Mouse (Mus musculus): ENCODE data around the gene Ucp2. TPM values are rescaled to one million over a fixed set of nuclear protein-coding genes. Genes with fewer than 3 reads are reported as not detected.

Ucp2 gene
- polyA plus RNA-seq, 1 experiment: 1,592 TPM

GRCm38 (mm10) chr7:100493484-100494414 lies 612 bp downstream of the Ucp2 start:
- Histone ChIP-seq H3K4me1 (ENCODE audit: control insufficient read depth, insufficient read depth, low read length) (peaks cover 26% of the 10 kb centered on the region), H3K27ac (ENCODE audit: insufficient read depth, low read depth, low read length) (peak overlapping the region; percentile 97), H3K4me3 (ENCODE audit: insufficient read depth, low read length) (peak overlapping the region; percentile 65)
- TF ChIP-seq POLR2A (IDR thresholded peaks at IDR 0.05; ENCODE audit: borderline replicate concordance, low read depth, low read length) (no peak), CTCF (IDR thresholded peaks at IDR 0.05; ENCODE audit: low read depth, low read length) (no peak)

DNA sequence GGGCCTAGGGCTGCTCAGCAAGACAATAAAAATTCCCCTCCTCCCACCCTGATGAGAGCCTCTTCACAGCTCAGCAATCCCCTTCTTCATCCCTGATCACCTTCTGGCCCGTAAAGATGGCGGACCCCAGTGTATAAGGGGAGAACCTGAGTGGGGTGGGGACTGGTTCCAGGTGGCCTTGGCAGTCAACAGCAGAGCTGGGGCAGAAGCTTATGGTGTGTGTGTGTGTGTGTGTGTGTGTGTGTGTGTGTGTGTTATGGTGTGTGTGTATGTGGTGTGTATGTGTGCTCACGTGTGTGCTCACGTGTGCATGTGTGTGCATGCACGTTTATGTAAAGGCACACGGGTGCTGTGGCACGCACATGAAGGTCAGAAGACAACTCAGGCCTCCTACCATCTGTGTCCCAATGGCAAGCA lies 1.3 kb downstream of the Ucp2 start:
- TF ChIP-seq CTCF (IDR thresholded peaks at IDR 0.05; ENCODE audit: low read depth, low read length) (no peak), POLR2A (IDR thresholded peaks at IDR 0.05; ENCODE audit: borderline replicate concordance, low read depth, low read length) (no peak)
- Histone ChIP-seq H3K4me3 (ENCODE audit: insufficient read depth, low read length) (peak overlapping the region; percentile 65), H3K27ac (ENCODE audit: insufficient read depth, low read depth, low read length) (peak overlapping the region; percentile 97), H3K4me1 (ENCODE audit: control insufficient read depth, insufficient read depth, low read length) (peaks cover 29% of the 10 kb centered on the region)

- TF ChIP-seq POLR2A (IDR thresholded peaks at IDR 0.05; ENCODE audit: borderline replicate concordance, low read depth, low read length) (no peak), CTCF (IDR thresholded peaks at IDR 0.05; ENCODE audit: low read depth, low read length) (no peak)
- H3K4me1 ChIP-seq (ENCODE audit: control insufficient read depth, insufficient read depth, low read length): peaks cover 33% of the 10 kb centered on the region
- H3K4me3 ChIP-seq (ENCODE audit: insufficient read depth, low read length): peak overlapping the region; percentile 65
- H3K27ac ChIP-seq (ENCODE audit: insufficient read depth, low read depth, low read length): peak overlapping the region; percentile 97
Observed at GRCm38 (mm10) chr7:100495042-100495441, 1.9 kb downstream of the Ucp2 start.

- Histone ChIP-seq H3K27ac (ENCODE audit: insufficient read depth, low read depth, low read length) (peak overlapping the region; percentile 97), H3K4me1 (ENCODE audit: control insufficient read depth, insufficient read depth, low read length) (peaks cover 33% of the 10 kb centered on the region), H3K4me3 (ENCODE audit: insufficient read depth, low read length) (peak overlapping the region; percentile 65)
- TF ChIP-seq CTCF (IDR thresholded peaks at IDR 0.05; ENCODE audit: low read depth, low read length) (no peak), POLR2A (IDR thresholded peaks at IDR 0.05; ENCODE audit: borderline replicate concordance, low read depth, low read length) (no peak)
Observed at GRCm38 (mm10) chr7:100495581-100496251, 2.6 kb downstream of the Ucp2 start.

DNA sequence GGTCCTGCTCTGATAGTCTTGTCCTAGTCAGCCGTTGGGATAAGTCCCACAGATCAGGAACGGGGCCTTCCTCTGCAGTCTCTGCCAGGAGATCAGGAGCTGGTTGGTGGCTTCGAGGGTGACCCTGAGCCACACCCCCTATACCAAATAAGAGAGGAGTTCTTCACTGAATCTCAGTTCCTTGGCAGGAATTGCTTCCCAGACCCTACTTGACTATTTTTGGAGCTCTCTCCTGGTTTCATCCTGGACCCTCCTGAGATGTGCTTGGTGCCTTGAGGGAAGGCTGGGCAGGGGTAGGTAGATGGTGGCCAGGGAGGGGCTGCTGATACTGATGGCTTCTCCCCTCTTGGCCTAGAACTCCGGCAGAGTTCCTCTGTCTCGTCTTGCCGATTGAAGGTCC lies 3.2 kb downstream of the Ucp2 start:
- peak overlapping the region; percentile 61 for H3K4me3 ChIP-seq (ENCODE audit: insufficient read depth, low read length)
- TF ChIP-seq POLR2A (IDR thresholded peaks at IDR 0.05; ENCODE audit: borderline replicate concordance, low read depth, low read length) (no peak), CTCF (IDR thresholded peaks at IDR 0.05; ENCODE audit: low read depth, low read length) (no peak)
- peak overlapping the region; percentile 95 for H3K27ac ChIP-seq (ENCODE audit: insufficient read depth, low read depth, low read length)
- H3K4me1 ChIP-seq (ENCODE audit: control insufficient read depth, insufficient read depth, low read length): peaks cover 33% of the 10 kb centered on the region

DNA sequence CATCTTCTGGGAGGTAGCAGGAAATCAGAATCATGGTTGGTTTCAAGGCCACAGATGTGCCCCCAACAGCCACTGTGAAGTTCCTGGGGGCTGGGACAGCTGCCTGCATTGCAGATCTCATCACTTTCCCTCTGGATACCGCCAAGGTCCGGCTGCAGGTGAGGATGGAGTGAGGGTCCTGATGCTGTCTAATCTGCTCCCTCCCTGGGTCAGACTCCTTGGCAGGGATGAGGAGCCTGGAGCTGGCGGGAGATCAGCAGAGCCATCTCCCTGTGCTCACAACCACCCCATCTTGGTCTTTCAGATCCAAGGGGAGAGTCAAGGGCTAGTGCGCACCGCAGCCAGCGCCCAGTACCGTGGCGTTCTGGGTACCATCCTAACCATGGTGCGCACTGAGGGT lies 3.7 kb downstream of the Ucp2 start:
- Histone ChIP-seq H3K4me1 (ENCODE audit: control insufficient read depth, insufficient read depth, low read length) (peaks cover 33% of the 10 kb centered on the region), H3K4me3 (ENCODE audit: insufficient read depth, low read length) (peak overlapping the region; percentile 61), H3K27ac (ENCODE audit: insufficient read depth, low read depth, low read length) (peak overlapping the region; percentile 95)
- TF ChIP-seq CTCF (IDR thresholded peaks at IDR 0.05; ENCODE audit: low read depth, low read length) (no peak), POLR2A (IDR thresholded peaks at IDR 0.05; ENCODE audit: borderline replicate concordance, low read depth, low read length) (no peak)

DNA sequence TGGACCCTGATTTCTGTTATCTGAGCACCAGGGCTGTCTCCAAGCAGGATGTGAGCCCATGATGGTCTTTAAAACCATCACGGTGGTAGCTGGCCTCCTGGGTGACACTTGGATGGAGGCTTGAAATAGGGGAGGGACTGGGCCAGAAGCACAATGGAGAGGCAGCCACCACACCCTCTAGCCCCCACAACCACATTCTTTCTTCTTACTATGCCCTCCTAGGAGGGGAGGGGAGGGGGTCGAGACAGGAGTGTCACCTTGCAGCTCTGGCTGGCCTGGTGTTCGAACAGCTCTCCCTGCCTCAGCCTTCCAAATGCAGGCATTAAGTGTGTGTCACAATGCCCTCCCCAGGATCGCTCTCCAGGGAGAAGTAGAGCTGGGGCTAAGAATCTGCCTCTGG lies 4.3 kb downstream of the Ucp2 start:
- Histone ChIP-seq H3K4me1 (ENCODE audit: control insufficient read depth, insufficient read depth, low read length) (peaks cover 34% of the 10 kb centered on the region), H3K4me3 (ENCODE audit: insufficient read depth, low read length) (no peak overlapping the region), H3K27ac (ENCODE audit: insufficient read depth, low read depth, low read length) (0 out of 2 replicates have a peak overlapping the region, but pooled peaks have one; percentile 7)
- TF ChIP-seq POLR2A (IDR thresholded peaks at IDR 0.05; ENCODE audit: borderline replicate concordance, low read depth, low read length) (no peak), CTCF (IDR thresholded peaks at IDR 0.05; ENCODE audit: low read depth, low read length) (no peak)

DNA sequence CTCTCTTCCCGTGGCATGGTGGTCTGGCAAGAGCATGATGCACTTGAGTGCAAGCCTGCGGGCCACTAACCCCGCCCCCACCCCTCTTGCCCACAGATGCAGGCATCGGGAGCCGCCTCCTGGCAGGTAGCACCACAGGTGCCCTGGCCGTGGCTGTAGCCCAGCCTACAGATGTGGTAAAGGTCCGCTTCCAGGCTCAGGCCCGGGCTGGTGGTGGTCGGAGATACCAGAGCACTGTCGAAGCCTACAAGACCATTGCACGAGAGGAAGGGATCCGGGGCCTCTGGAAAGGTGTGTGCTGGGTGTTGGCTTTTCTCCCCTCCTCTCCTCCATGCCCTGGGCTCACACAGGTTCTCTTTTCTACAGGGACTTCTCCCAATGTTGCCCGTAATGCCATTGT lies 4.8 kb downstream of the Ucp2 start:
- no peak for TF ChIP-seq CTCF (IDR thresholded peaks at IDR 0.05; ENCODE audit: low read depth, low read length)
- no peak for TF ChIP-seq POLR2A (IDR thresholded peaks at IDR 0.05; ENCODE audit: borderline replicate concordance, low read depth, low read length)
- Histone ChIP-seq H3K27ac (ENCODE audit: insufficient read depth, low read depth, low read length) (no peak overlapping the region), H3K4me3 (ENCODE audit: insufficient read depth, low read length) (no peak overlapping the region), H3K4me1 (ENCODE audit: control insufficient read depth, insufficient read depth, low read length) (peaks cover 39% of the 10 kb centered on the region)

DNA sequence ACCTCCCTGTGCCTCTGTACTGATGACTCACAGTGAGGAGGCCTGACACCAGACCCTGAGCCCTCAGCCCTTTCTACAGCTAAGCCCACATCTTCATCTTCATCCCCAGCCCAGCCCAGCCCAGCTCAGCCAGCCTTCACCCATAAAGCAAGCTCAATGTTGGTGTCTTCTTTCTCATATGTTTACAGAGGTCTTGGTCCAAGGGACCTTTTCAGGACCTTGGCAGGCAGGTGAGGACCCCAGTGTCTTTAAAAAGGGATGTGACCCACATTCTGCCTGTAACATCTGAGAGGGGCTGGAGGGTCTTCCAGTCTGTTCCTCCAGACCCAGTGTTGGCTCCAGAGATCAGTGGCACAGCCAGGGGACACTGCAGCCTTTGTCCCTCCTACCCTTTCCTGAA lies 6.3 kb downstream of the Ucp2 start:
- H3K4me3 ChIP-seq (ENCODE audit: insufficient read depth, low read length): no peak overlapping the region
- no peak overlapping the region for H3K27ac ChIP-seq (ENCODE audit: insufficient read depth, low read depth, low read length)
- H3K4me1 ChIP-seq (ENCODE audit: control insufficient read depth, insufficient read depth, low read length): peaks cover 54% of the 10 kb centered on the region
- TF ChIP-seq CTCF (IDR thresholded peaks at IDR 0.05; ENCODE audit: low read depth, low read length) (no peak), POLR2A (IDR thresholded peaks at IDR 0.05; ENCODE audit: borderline replicate concordance, low read depth, low read length) (no peak)

Data from bone marrow macrophage, adult 2 months (primary cell).